Mouse (Mus musculus) kidney, postnatal 36 days (tissue): Measurements from ENCODE around the gene Snx30.
A peak's percentile ranks its signal among the peaks of the same experiment; 100 is the strongest.

Experiments used
- DNase-seq, 2 experiments: peaks; one replicate each; pipeline ENCODE4 v3.0.0; 2021 to 2022; ENCODE audit warnings: mixed read lengths in 2 of 2

The Snx30 gene

GRCm38 (mm10) chr4:59795788-59796455 lies 9.7 kb upstream of the Snx30 start:
- no peak for DNase-seq

GRCm38 (mm10) chr4:59800181-59800580 lies 5.5 kb upstream of the Snx30 start:
- DNase-seq: no peak

GRCm38 (mm10) chr4:59801489-59801888 lies 4.2 kb upstream of the Snx30 start, which contains the start of gene Inip:
Gene Inip, minus strand, starts transcription at chr4:59801589.
- no peak for DNase-seq

DNA sequence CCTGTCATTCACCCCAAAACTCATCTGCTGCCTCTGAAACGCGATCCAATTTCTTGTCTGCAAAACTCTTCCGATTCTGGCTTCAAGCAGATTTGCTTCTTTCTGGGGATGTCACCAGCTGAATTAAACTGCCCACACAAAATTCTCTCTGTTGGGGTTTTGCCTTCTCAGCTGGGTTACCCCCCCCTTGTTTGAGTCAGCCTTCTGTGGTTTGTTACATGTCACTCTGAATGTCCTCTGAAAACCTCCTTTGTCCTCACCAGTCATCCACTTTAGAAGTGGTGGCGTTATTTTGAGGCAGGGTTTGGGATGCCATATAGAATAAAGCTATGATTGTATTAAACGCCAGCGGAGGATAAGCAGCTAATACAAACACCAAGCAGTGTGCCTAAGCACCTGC lies 3.5 kb upstream of the Snx30 start:
- DNase-seq: no peak

GRCm38 (mm10) chr4:59802792-59803191 lies 2.8 kb upstream of the Snx30 start:
- no peak for DNase-seq

DNA sequence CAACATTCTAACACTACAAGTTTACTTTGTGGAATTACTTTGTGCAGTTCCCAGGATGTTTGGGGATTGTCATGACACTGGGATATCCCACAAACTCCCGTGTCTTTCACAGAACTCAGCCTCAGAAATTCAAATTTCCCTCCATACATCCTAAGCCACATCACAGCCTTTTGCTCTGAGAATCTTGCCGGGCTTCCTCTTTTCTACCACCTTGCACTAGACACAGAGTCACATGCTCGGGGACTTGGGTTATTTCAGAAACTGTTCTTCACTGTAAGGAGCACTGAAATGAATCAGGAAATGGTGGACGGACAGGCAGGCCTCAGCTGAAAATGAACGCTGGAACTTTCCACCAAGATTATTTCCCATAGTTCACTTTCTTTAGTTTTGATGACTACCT lies 2.3 kb upstream of the Snx30 start:
- no peak for DNase-seq

DNA sequence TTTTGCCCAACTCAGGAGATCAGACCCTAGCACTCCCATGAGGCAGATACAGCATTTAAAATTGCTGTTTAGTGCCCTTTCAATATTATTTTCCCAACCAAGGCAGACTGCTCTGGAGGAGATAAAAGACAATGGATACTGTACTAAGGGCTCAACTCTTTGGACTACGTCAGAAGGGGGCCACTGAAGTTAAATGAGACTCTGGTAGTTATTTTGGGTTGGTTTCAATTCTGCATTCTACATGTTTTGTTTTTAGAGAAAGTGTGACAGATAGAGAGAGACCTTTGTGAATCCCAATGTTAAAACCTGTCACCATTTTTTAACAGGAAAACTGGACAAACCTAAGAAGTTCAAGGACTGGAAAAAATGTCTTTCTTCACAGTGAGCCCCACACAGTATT lies 886 bp upstream of the Snx30 start:
- DNase-seq: no peak

- DNase-seq: peak; percentile 75 to 84
These were observed 583 bp downstream of the Snx30 start for GRCm38 (mm10) chr4:59805968-59806878.

DNA sequence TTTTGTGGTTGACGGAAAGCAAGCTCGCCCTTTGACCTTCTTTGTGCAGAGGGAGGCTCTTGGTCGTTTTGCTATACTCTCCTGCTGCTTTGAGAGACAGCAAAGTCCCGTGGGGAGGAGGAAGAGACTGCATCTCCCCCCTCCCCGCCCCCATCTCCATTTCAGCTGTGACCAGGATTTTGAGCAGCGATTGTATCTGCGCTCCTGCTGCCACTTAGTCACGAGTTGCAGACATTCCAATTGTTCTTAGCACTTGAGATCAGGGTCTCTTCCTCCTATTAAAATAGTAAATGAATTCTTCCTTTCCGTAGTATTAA lies 1.2 kb downstream of the Snx30 start:
- no peak for DNase-seq

- no peak for DNase-seq
These were observed 1.9 kb downstream of the Snx30 start for GRCm38 (mm10) chr4:59807521-59807920.

- DNase-seq: peak; percentile 35 to 62
These were observed 2.8 kb downstream of the Snx30 start for GRCm38 (mm10) chr4:59808396-59808795.

DNA sequence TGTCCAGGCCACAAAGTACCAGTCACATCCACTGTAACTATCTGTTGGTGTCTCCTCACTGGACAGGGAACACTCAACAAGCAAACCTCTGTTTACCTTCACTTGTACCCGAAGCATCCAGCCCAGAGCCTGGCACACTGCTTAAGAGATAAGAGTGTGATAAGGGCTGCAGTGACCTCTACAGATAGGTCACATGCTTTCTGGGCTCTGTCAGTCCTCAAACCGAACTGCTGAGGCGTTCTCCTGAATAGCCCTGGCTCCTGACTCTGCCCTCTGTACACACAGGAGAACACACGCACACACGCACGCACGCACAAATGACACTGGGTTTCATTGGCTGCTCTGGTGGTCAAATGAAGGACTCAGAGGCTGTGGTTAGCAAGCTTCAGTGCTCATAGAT lies 8.5 kb downstream of the Snx30 start:
- DNase-seq: no peak

- DNase-seq: no peak
These were observed 9.6 kb downstream of the Snx30 start for GRCm38 (mm10) chr4:59815121-59815810.

DNA sequence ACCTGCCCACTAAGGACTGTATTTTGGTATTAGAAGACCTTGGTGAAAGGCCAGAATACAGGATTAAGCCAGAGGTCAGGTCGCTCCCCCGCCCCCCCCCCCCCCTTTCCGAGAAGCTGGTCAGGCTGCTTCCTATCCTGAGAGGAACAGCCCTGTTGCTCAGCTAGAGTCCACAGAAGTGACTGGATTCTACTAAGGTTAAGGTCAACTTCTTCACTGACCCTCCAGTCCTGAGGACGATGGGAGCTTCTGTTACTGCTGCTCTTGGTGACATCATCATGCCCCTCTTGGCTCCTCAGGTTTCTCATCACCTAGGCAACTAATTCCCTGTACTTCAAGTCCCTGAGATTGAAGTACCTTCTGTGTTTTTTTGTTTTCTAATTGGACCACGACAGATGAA lies 10.4 kb downstream of the Snx30 start:
- DNase-seq: no peak

- no peak for DNase-seq
These were observed 10.8 kb downstream of the Snx30 start for GRCm38 (mm10) chr4:59816477-59816876.

GRCm38 (mm10) chr4:59817790-59818189 lies 12.2 kb downstream of the Snx30 start:
- DNase-seq: no peak

DNA sequence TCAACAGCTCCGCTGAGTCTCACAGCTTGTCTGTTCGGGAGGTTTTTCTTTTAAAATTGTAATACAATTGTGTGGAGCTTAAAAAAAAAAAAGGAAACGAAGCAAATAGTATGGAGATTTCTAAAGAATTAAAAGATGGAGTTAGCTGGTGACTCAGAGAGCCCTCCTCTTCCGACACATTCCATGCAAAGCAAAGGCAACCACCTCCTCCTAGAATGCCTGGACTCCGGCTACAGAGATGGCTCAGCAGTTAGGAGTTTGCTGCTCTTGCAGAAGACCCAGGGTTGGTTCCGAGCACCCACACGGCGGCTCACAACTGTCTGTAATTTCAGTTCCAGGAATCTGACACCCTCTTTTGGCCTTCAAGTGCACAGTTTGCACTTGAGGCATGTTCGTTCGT lies 12.9 kb downstream of the Snx30 start:
- no peak for DNase-seq

- peak; percentile 60 to 75 for DNase-seq
These were observed 13.4 kb downstream of the Snx30 start for GRCm38 (mm10) chr4:59819054-59819472.

DNA sequence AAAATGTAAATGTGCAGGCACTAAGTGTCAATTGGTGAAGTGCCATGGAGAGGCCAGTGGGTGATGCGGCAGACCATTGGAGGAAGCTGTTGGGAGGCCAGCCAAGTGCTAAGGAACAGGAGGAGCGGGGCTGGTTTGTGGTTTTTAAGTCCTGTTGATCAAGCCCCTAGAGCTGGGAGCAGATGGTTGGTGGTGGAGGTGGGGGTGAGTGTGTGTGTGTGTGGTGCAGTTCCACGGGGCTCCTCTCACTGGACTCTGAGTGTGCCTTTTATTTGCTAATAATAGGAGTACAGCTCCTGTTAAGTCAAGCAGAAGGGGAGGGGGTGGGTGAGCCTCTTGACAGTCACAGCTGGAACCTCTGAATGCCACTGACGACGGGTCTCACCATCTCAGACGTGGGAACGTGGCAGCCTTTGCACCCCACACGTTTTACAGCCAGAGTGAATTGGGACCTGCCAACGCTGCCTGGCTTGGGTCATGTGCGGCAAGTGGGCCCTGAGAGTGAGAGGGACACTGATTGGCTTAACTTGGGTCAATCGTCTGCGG lies 13.9 kb downstream of the Snx30 start:
- peak; percentile 36 to 62 for DNase-seq

GRCm38 (mm10) chr4:59821516-59821915 lies 15.9 kb downstream of the Snx30 start:
- no peak for DNase-seq

GRCm38 (mm10) chr4:59822119-59822518 lies 16.5 kb downstream of the Snx30 start:
- peak; percentile 44 to 77 for DNase-seq

DNA sequence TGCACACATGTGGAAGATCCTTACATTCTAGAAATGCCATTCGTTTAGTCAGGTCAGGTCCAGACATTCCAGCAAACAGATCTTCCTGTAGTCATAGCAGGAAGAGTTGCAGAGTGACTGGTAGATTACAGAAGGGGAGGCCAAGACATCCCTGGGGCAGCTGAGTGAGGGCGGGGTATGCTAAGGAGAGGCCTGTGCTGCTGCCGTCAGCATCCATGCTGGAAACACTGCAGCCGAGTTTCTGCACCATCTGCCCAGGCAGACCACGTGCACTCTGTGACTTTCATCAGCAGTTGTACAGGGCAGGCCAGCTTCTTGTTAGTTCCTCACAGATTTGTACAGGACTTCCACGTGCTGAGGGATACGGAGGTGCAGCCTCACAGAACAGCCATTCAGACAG lies 17.8 kb downstream of the Snx30 start:
- DNase-seq: peak; percentile 39 to 61

DNA sequence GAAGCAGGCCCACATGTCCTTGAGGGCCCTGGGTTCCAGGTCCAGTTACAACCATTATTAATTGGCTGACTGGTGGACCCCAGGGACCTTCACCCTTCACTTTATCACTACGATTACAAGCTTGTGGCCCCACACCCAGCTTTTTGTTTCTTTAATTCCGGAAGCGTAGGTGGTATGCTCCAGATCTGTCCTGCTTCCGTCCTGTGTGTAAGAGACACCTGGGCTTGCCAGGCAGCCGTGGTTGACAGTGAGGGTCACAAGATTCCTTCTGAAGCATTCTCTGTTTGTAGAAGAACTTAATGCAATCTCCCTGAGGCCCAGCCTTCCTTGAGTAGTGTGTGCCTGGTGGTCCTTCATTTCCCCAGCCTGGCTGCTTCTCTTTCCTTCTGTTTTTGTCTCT lies 19.2 kb downstream of the Snx30 start:
- no peak for DNase-seq
